Mouse (Mus musculus) brain, embryonic 14.5 days (tissue): ENCODE measurements around the gene Rln1. TPM values are rescaled to one million over a fixed set of nuclear protein-coding genes. Genes with fewer than 3 reads are reported as not detected.
A peak's percentile ranks its signal among the peaks of the same experiment; 100 is the strongest.

Source experiments
- DNase-seq: peaks from one replicate; pipeline ENCODE4 v3.0.0-alpha.2; 2011; ENCODE audit warnings: low read depth
- CTCF ChIP-seq: fragments of 200-500 bp; IDR thresholded peaks from 2 replicates; pipeline ENCODE4 v1.5.1; 2012; ENCODE audit warnings: inconsistent platforms, mild to moderate bottlenecking, moderate library complexity, borderline replicate concordance; ENCODE audit not compliant: insufficient read depth, insufficient read length; ENCODE audit errors: extremely low read depth
- POLR2A ChIP-seq: fragments of 200-500 bp; IDR thresholded peaks from 2 replicates; pipeline ENCODE4 v1.6.1; 2012; ENCODE audit warnings: mild to moderate bottlenecking, inconsistent platforms, borderline replicate concordance; ENCODE audit not compliant: poor library complexity, insufficient read depth, insufficient read length, severe bottlenecking; ENCODE audit errors: extremely low read depth
- polyA plus RNA-seq: library from polyadenylated mRNA; depleted of rRNA; stranded (reverse); fragments of >200 nt; gene quantifications from 2 replicates; pipeline ENCODE4 v1.2.3, GENCODE M21; 2012; rRNA removed

Rln1 gene
- polyA plus RNA-seq, 1 experiment: 1.5 TPM

DNA sequence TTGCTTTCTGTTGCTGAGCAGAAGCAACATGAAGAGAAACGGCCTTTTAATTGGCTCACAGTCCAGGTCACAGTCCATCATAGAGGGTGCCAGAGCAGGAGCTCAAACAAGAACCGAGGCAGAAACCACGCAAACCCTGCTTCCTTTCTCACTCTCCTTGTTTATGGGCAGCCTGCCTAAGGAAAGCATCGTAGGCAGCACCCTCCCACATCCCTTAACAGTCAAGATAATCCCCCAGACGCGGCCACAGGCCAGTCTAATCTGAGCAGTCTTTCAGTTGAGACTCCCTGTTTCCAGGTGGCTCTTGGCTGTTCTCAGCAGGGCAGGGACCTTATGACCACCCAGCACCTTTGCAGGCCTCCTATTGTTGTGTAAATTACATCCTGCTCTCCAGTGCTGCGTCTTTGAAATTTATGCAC, 49.0 kb downstream of the Rln1 start:
- peak; percentile 72 for DNase-seq
- TF ChIP-seq POLR2A: no peak
- TF ChIP-seq CTCF: no peak

Other genes with a start within 250 kb of the Rln1 start
- 17.6 and 18.0 TPM in 2 replicates for gene Rcl1, start 233.3 kb downstream of the Rln1 start, polyA plus RNA-seq
- gene Jak2, start 82.8 kb downstream of the Rln1 start, polyA plus RNA-seq: 27.3 and 29.5 TPM in 2 replicates
- 1.0 and 1.6 TPM in 2 replicates for gene Insl6, start 9.3 kb downstream of the Rln1 start, polyA plus RNA-seq
- gene Plgrkt, start 32.7 kb upstream of the Rln1 start, polyA plus RNA-seq: 50.7 and 63.5 TPM in 2 replicates
- gene Cd274, start 32.8 kb upstream of the Rln1 start, polyA plus RNA-seq: 1.00 and 1.1 TPM in 2 replicates
- gene Pdcd1lg2, start 76.2 kb upstream of the Rln1 start, polyA plus RNA-seq: 0.10 TPM in 1 of 2 replicates, not detected in the other
- 19.6 and 28.4 TPM in 2 replicates for gene Ric1, start 187.6 kb upstream of the Rln1 start, polyA plus RNA-seq